Mouse (Mus musculus) liver, embryonic 14.5 days (tissue): Measurements from ENCODE around the gene Bag3. TPM values are rescaled to one million over a fixed set of nuclear protein-coding genes. Genes with fewer than 3 reads are reported as not detected.

Experiments used
- ATAC-seq: fragments of 200-750 bp; cut with Nextera tagmentation; 2 replicates; pipeline ENCODE4 v1.8.0; 2017; ENCODE audit warnings: moderate number of reproducible peaks, mild to moderate bottlenecking, moderate library complexity; ENCODE audit not compliant: insufficient read depth
- DNase-seq, 3 experiments: peaks; one replicate each; pipeline ENCODE4 v3.0.0-alpha.2; 2012 to 2013; ENCODE audit warnings: low read depth in 3 of 3, low spot score in 3 of 3
- H3K27ac ChIP-seq: fragments of 300-500 bp; sonication (generic); 2 replicates; pipeline ENCODE4 v1.5.1; 2014; ENCODE audit warnings: moderate library complexity, mild to moderate bottlenecking, control low read depth, inconsistent platforms
- H3K27me3 ChIP-seq: fragments of 300-500 bp; sonication (generic); 2 replicates; pipeline ENCODE4 v1.6.1; 2014; ENCODE audit warnings: mild to moderate bottlenecking, low read length, moderate library complexity; ENCODE audit not compliant: control insufficient read depth, insufficient read depth
- H3K36me3 ChIP-seq: fragments of 300-500 bp; sonication (generic); replicated peaks from 2 replicates; pipeline ENCODE4 v1.6.1; 2014; ENCODE audit warnings: low read depth; ENCODE audit not compliant: control insufficient read depth, insufficient read depth
- H3K4me1 ChIP-seq, 2 experiments: fragments of 200-500 bp in 1 of 2; fragments of 300-500 bp in 1 of 2; sonication (generic) in 1 of 2; replicated peaks; 2 replicates each; pipeline ENCODE4 v1.6.1; 2012 to 2014; ENCODE audit warnings: antibody characterized with exemption in 1 of 2, inconsistent platforms in 1 of 2, low read length in 1 of 2; ENCODE audit not compliant: control insufficient read depth in 2 of 2, insufficient read depth in 2 of 2
- H3K4me2 ChIP-seq: fragments of 300-500 bp; sonication (generic); 2 replicates; pipeline ENCODE4 v1.6.1; 2014; ENCODE audit warnings: low read depth, mild to moderate bottlenecking, control low read depth, moderate library complexity
- H3K4me3 ChIP-seq, 2 experiments: fragments of 200-500 bp in 1 of 2; fragments of 300-500 bp in 1 of 2; sonication (generic) in 1 of 2; 2 replicates each; pipeline ENCODE4 v1.5.1; 2012 to 2014; ENCODE audit warnings: low read depth in 2 of 2, low read length in 2 of 2, mild to moderate bottlenecking in 2 of 2, control low read depth in 1 of 2, inconsistent platforms in 1 of 2, moderate library complexity in 1 of 2; ENCODE audit not compliant: insufficient read depth in 1 of 2
- H3K9ac ChIP-seq: fragments of 300-500 bp; sonication (generic); replicated peaks from 2 replicates; pipeline ENCODE4 v1.6.1; 2014; ENCODE audit warnings: mild to moderate bottlenecking, control low read depth, moderate library complexity
- H3K9me3 ChIP-seq: fragments of 300-500 bp; sonication (generic); 2 replicates; pipeline ENCODE4 v1.6.1; 2016; ENCODE audit warnings: low read length, mixed read lengths; ENCODE audit not compliant: control insufficient read depth
- CTCF ChIP-seq: IDR thresholded peaks from 2 replicates; pipeline ENCODE4 v1.5.1; 2016; ENCODE audit warnings: antibody characterized with exemption, low read depth, control low read depth
- EP300 ChIP-seq: IDR thresholded peaks from 2 replicates; pipeline ENCODE4 v1.6.1; 2016; ENCODE audit warnings: antibody characterized with exemption, low read depth
- WGBS: fragments of 180-500 bp; shearing (Covaris S2); extraction: QIAGEN DNeasy Blood & Tissue Kit; methylation state at CpG from one replicate; pipeline ENCODE4 v1.1.7; 2014; ENCODE audit not compliant: insufficient replicate concordance; 5-methylcytosine and 5-hydroxymethylcytosine counted together
- polyA plus RNA-seq, 2 experiments: library from polyadenylated mRNA; depleted of rRNA in 1 of 2; stranded (reverse) in 1 of 2; unstranded in 1 of 2; fragments of >200 nt; fragmentation: Nextera tagmentation in 1 of 2; extraction: Ambion mirVana in 1 of 2; gene quantifications; 2 replicates each; pipeline versions ENCODE4 v1.2.1 to v1.2.3; 2012 to 2014

Gene Bag3
- polyA plus RNA-seq, 2 experiments = 2.7 to 3.0 TPM

DNA sequence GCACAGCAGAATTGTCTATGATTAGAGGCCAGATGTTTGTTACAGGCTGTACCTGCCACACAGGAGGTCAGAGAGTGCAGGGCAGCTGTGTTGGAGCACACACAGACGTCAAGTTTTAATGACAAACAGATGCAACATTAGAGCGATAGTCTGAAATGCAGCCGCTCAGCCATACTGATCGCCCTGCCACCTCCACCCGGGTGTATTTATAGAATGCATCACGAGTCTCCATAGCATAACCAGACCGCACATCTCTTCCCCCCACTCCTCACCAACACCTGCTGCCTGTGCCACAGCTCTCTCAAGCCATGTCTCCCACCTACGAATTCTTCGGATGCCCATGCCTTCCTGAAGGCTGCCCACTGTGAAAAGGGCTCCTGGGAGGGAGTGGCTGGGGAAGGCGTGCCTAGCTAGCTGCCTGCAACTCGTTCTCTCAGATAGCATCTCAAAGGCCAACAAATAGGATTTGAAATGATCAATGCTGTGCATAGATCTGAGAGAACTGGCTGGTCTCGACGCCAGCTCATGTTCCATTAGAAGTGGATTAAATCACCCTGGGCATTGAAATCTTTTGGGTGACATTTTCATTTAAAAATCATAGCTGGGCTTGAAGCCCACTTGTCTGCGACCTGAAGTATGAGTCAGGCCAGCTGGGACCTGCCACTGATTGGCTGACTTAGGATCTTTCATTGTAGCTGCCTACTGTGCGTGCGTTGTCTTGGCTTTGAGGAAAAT, 3.9 kb upstream of the Bag3 start:
- 67% methylated on average over 16 of the region's 16 CpGs for WGBS
- Histone ChIP-seq H3K4me3 (no peak overlapping the region), H3K9ac (no peak overlapping the region), H3K4me2 (no peak overlapping the region), H3K4me1 (0 out of 4 replicates have a peak, but pooled peaks cover 0 to 4% of the 10 kb centered on the region in 2 experiments), H3K9me3 (no peaks in the 10 kb centered on the region), H3K27me3 (no peaks in the 10 kb centered on the region), H3K36me3 (no peaks in the 10 kb centered on the region), H3K27ac (no peak overlapping the region)
- DNase-seq (no peak), ATAC-seq (no peak)
- no peak for TF ChIP-seq EP300
- no peak for TF ChIP-seq CTCF

DNA sequence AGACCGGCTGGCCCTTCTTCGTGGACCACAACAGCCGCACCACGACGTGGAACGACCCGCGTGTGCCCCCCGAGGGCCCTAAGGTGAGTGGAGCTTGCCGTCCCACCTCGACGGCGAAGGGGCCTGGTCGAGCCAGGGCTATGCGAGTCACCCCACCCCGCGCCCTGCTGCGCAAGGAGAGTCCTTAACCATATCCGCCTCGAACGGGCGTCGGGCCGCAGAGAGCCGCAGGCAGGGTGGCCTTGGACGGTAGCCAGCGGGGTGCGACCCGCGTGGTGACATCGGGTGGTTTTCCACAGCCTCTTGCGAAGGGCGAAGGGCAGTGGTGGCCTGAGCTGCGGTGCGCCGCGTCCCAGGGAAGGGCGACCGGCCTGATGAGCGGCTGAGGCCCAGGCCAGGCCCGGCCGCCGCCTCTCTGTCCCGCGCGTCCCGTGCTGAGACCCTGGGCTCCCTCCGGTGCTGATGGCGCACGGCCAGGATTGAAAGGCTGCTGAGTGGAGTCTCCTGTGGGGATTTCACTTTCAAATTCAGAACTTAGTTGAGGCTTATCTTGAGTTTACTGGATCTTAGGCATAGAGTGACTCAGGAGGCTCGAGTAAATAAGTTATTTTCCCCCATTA, 656 bp downstream of the Bag3 start:
- H3K4me2 ChIP-seq = peak overlapping the region; percentile 96
- no peaks in the 10 kb centered on the region for H3K36me3 ChIP-seq
- H3K4me3 ChIP-seq = peak overlapping the region; percentile 63 to 75
- peaks cover 2 to 10% of the 10 kb centered on the region in 2 experiments for H3K4me1 ChIP-seq
- H3K9ac ChIP-seq = peak overlapping the region; percentile 90
- peak overlapping the region; percentile 75 for H3K27ac ChIP-seq
- no peaks in the 10 kb centered on the region for H3K27me3 ChIP-seq
- no peaks in the 10 kb centered on the region for H3K9me3 ChIP-seq
- WGBS = under 1% methylated on average over 51 of the region's 51 CpGs
- DNase-seq (peak in 2 of 3 experiments; percentile 43 to 47), ATAC-seq (peak; percentile 73)
- TF ChIP-seq CTCF = peak; percentile 17; the same call in 1 of the 2 replicates
- no peak for TF ChIP-seq EP300

DNA sequence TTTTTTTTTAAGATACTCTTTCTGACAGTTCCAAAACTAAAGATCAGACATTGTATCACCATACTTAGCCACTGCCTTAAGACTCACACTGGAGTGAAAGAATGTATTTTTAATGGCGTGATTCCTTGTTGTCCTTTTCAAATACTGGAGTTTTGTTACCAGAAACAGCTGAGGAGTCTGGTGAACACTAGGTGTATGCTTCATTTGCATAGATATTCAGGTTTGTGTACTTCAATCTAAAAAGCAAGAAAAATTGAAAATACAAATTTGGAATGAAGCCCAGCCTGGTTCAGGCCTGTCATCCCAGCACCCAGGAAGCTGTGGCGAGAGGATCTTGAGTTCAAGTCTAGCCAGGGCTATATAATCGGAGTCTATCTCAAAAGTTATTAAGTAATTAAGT, 1.2 kb downstream of the Bag3 start:
- Histone ChIP-seq H3K4me1 (peaks cover 7 to 16% of the 10 kb centered on the region in 2 experiments), H3K27ac (peak overlapping the region; percentile 75; the same call in 1 of the 2 replicates), H3K36me3 (no peaks in the 10 kb centered on the region), H3K4me2 (peak overlapping the region; percentile 96), H3K9me3 (no peaks in the 10 kb centered on the region), H3K27me3 (no peaks in the 10 kb centered on the region), H3K4me3 (peak overlapping the region in 1 of 2 experiments; percentile 75; a peak in 2 of 4 replicates), H3K9ac (peak overlapping the region; percentile 90)
- TF ChIP-seq EP300 (no peak), CTCF (no peak)
- DNase-seq = no peak
- ATAC-seq = no peak
- 67% methylated on average over 3 of the region's 3 CpGs for WGBS

DNA sequence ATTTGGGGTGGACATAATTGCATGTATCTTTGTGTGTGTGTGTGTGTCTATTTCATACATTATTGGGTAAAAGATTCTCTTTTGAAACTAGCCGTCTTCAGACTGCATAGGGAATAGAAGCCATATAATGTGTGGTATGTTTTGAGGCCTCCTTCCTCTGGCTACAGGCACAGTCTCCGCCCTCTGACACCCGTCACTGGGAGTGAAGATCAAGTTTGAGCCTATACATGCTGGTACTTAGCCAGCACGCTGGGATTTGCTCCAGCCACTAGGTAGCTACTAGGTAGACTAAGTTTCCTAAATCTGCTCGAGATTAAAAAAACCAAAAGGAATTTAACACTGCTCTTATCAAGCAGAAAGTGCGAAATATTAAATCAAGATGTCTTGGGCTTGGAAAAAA, 3.2 kb downstream of the Bag3 start:
- no peaks in the 10 kb centered on the region for H3K36me3 ChIP-seq
- H3K4me2 ChIP-seq = no peak overlapping the region
- no peak overlapping the region for H3K9ac ChIP-seq
- DNase-seq = no peak
- no peaks in the 10 kb centered on the region for H3K27me3 ChIP-seq
- peaks cover 7 to 22% of the 10 kb centered on the region in 2 experiments for H3K4me1 ChIP-seq
- no peak overlapping the region for H3K4me3 ChIP-seq
- no peak overlapping the region for H3K27ac ChIP-seq
- no peaks in the 10 kb centered on the region for H3K9me3 ChIP-seq
- ATAC-seq = no peak
- no peak for TF ChIP-seq CTCF
- TF ChIP-seq EP300 = no peak
- WGBS = 50% methylated on average over 6 of the region's 6 CpGs

DNA sequence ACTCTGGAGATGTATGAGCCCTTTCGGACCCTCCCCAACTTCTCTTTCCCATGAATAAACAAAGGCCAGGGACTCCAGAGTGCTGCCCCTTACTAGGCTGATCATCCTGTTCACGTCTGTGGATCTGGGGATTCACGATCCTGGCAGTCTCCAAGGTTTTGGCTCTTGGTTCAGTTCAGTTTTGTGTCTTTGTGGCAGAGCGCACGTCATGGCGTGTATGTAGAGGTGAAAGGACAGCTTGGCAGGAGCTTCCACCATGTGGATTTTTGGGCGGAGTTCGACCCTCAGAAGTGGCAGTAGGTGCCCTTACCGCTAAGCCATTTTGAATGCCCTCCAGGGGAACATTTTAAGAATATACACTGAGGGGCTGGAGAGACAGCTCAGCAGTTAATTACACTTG, 5.2 kb downstream of the Bag3 start:
- Histone ChIP-seq H3K4me2 (no peak overlapping the region), H3K36me3 (no peaks in the 10 kb centered on the region), H3K4me3 (no peak overlapping the region), H3K27ac (no peak overlapping the region), H3K4me1 (peaks cover 7 to 23% of the 10 kb centered on the region in 2 experiments), H3K9ac (no peak overlapping the region), H3K27me3 (no peaks in the 10 kb centered on the region), H3K9me3 (no peaks in the 10 kb centered on the region)
- ATAC-seq (no peak), DNase-seq (no peak)
- TF ChIP-seq EP300 (no peak), CTCF (no peak)
- 78% methylated on average over 9 of the region's 9 CpGs for WGBS
